Mouse (Mus musculus): ENCODE measurements around the gene Kif11. TPM values are rescaled to one million over a fixed set of nuclear protein-coding genes. Genes with fewer than 3 reads are reported as not detected.
A peak's percentile ranks its signal among the peaks of the same experiment; 100 is the strongest.

The Kif11 gene
- polyA plus RNA-seq, 1 experiment from 2014 or later: 36.3 TPM

DNA sequence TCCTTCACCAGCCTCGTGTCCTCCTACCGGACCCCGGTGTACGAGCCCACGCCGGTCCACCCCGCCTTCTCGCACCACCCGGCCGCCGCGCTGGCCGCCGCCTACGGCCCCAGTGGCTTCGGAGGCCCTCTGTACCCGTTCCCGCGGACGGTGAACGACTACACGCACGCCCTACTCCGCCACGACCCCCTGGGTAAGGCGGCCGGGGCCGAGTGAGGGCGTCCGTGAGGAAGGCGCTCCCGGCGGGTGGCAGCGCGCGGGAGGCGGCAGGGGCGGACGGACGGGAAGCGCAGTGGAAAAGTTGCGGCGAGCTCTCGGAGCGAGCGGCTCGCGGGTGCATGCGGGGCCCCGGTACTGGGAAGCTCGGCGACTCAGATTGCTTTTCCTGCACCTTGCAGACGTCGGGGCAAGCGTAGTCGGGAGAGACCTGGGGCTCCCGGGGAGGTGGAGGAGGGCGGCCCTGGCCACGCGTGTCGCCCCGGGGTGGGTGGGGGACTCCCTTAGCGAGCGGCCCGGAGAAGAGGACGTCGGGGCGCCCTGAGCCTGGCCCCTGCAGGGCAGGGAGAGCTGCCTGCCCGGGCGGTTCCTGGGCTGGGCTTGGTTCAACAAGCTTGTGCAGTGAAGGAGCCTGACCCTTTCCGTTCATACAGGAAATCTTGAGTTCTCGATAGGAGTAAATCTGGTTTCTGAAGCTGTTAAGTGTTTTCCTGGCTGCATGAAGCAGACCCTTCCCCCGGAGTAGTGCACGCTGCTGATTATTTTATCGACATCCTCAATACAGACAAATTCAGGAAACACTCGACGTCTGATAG is 59.0 kb downstream of the Kif11 start:
- Histone ChIP-seq H3K27ac (replicated peaks) (peak overlapping the region; percentile 12; the same call in 1 of the 2 replicates), H3K36me3 (no peaks in the 10 kb centered on the region), H3K4me1 (peaks cover 16% of the 10 kb centered on the region), H3K9ac (replicated peaks) (no peak overlapping the region), H3K4me2 (replicated peaks) (peak overlapping the region; percentile 48), H3K4me3 (peak overlapping the region; percentile 41), H3K27me3 (peaks cover 91% of the 10 kb centered on the region), H3K9me3 (no peaks in the 10 kb centered on the region)
- WGBS: under 1% methylated on average over 77 of the region's 77 CpGs
- ATAC-seq (replicated peaks): peak; percentile 17; the same call in 1 of the 2 replicates

DNA sequence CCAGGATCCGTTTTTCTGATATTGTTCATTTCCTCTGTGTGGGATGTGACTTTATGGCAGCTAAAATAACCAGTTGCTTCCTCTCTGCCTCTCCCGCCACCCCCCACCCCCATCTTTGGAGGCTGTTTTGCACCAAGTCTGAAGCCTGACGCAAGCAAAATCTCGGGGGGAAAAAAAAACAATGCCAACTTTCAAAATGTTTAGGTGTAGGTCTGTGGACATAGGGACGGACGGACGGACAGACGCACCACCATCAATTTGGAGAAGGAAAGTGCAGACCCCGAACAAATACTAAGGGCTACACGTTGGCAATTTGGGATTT is 59.6 kb downstream of the Kif11 start:
- Histone ChIP-seq H3K4me3 (peak overlapping the region; percentile 41; the same call in 1 of the 2 replicates), H3K4me1 (peaks cover 16% of the 10 kb centered on the region), H3K9ac (replicated peaks) (no peak overlapping the region), H3K27ac (replicated peaks) (no peak overlapping the region), H3K27me3 (peaks cover 86% of the 10 kb centered on the region), H3K9me3 (no peaks in the 10 kb centered on the region), H3K36me3 (no peaks in the 10 kb centered on the region), H3K4me2 (replicated peaks) (no peak overlapping the region)
- WGBS: 3% methylated on average over 10 of the region's 10 CpGs
- no peak for ATAC-seq (replicated peaks)

DNA sequence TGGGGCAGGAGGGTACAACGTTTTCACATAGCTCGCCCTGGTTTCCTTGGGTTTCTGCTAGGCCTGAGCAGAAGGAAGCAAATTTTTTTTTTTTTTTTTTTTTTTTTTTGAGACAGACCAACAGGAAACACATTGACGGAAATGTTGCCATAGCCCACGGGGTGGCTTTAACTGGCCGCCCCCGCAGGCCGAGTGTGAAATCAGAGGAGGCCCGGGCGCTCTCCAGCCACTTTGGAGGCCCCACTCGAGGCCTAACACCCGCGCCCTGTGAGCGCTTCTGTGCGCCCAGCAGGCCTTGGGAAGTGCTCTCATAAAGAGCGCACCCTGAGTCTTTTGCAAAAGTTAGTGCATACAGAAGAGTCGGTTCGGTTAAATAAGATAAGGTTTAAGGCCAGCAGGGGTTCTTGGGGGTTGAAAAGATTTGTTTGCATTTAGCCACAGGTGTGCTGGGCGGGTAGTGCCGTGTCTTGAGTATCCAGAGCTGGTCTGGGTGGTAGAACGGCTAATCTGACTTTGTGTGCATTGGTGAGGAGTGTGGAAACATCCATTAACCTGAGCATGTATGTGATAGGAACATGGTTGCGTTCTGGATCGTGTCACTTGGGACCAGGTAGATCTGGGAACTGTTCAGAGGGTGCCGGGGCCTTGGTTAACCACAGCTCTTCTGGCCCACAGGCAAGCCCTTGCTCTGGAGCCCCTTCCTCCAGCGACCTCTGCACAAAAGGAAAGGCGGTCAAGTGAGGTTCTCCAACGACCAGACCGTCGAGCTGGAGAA is 60.5 kb downstream of the Kif11 start:
- Histone ChIP-seq H3K9me3 (no peaks in the 10 kb centered on the region), H3K4me3 (no peak overlapping the region), H3K4me2 (replicated peaks) (no peak overlapping the region), H3K4me1 (peaks cover 16% of the 10 kb centered on the region), H3K36me3 (no peaks in the 10 kb centered on the region), H3K9ac (replicated peaks) (no peak overlapping the region), H3K27me3 (peaks cover 84% of the 10 kb centered on the region), H3K27ac (replicated peaks) (no peak overlapping the region)
- 6% methylated on average over 28 of the region's 28 CpGs for WGBS
- no peak for ATAC-seq (replicated peaks)

- Histone ChIP-seq H3K4me3 (no peak overlapping the region), H3K27me3 (peaks cover 82% of the 10 kb centered on the region), H3K27ac (replicated peaks) (no peak overlapping the region), H3K9ac (replicated peaks) (no peak overlapping the region), H3K4me2 (replicated peaks) (no peak overlapping the region), H3K4me1 (peaks cover 16% of the 10 kb centered on the region), H3K36me3 (no peaks in the 10 kb centered on the region), H3K9me3 (no peaks in the 10 kb centered on the region)
- ATAC-seq (replicated peaks): no peak
- 6% methylated on average over 14 of the region's 14 CpGs for WGBS
Observed at GRCm38 (mm10) chr19:37437289-37437606, 61.0 kb downstream of the Kif11 start.

GRCm38 (mm10) chr19:37440181-37440580 is 64.0 kb downstream of the Kif11 start:
- Histone ChIP-seq H3K9ac (replicated peaks) (no peak overlapping the region), H3K27ac (replicated peaks) (no peak overlapping the region), H3K9me3 (no peaks in the 10 kb centered on the region), H3K4me3 (no peak overlapping the region), H3K4me2 (replicated peaks) (no peak overlapping the region), H3K27me3 (peaks cover 54% of the 10 kb centered on the region), H3K4me1 (peaks cover 6% of the 10 kb centered on the region), H3K36me3 (no peaks in the 10 kb centered on the region)
- WGBS: 74% methylated on average over 4 of the region's 4 CpGs
- no peak for ATAC-seq (replicated peaks)

DNA sequence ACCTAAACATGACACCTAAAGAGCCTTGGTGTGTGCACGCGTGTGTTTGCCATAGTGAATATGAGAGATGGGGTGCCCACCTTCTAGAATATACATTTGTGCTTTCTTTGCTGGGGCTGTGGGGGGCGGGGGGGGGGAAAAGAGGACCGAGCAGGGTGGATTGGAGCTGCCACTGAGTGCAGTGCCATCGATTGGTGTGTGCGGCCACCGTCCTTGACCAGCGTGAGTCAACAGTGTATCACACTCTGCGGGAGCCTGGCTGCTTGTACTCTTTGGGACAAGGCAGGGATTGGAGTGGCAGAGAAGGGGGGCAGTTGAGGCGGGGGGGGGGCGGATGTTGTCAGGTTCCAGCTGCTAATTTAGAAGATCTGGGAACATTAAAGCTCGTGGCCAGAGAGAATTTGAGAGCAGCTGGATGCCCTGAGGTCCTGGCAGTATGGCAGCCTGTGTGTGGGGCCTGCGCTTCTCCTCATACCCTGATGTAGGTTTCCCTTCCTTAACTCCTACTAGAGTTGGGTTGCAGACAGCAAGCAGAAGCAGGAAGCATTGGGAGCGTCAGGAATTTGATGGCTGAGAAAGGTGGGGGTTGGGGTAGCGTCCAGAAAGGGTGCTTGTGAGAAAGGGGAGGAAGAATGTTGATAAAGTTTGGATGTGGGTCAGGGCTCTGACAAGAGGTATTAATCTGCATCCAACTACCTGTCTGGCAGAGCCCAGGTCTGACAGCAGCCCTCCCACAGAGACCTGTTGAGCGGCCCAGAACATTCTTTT is 64.7 kb downstream of the Kif11 start:
- H3K4me2 ChIP-seq (replicated peaks): no peak overlapping the region
- H3K9me3 ChIP-seq: no peaks in the 10 kb centered on the region
- H3K27me3 ChIP-seq: peaks cover 47% of the 10 kb centered on the region
- H3K9ac ChIP-seq (replicated peaks): no peak overlapping the region
- H3K4me1 ChIP-seq: no peaks in the 10 kb centered on the region
- H3K36me3 ChIP-seq: no peaks in the 10 kb centered on the region
- no peak for ATAC-seq (replicated peaks)
- no peak overlapping the region for H3K4me3 ChIP-seq
- H3K27ac ChIP-seq (replicated peaks): no peak overlapping the region
- 75% methylated on average over 16 of the region's 16 CpGs for WGBS

DNA sequence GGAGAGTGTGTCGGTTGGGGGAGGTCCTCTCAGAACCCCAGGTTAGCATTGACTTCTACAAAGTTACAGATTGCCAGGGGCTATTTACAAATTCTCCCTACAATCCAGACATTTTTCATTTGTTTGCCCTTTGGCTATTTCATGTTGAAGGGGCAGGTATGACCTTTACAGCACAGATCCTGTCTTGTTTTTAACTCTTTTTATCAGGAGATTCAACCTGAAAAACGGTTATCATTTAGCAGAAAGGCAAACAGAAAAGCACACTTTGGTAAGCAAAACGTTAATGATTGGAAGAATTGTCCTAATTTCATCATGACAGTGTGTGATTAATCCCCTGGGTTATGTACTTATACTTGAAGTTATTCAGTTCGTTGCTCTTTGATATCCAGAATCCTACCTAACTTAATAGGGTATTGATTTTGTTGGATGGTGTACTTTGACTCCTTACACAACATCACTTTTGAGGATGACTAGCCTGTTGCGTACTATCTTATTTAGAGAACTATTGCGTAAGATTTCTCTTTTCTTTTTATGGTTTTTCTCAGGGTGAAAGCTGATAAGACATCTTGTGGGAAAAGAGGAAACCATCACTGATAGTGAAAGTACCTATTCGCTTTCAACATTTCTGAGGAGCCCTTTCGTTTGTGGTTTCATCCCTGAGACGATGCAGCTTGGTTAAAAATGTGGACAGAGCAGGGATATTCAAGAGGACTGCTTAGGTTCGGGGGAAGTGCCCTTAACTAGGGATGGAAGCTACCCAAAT is 66.5 kb downstream of the Kif11 start:
- Histone ChIP-seq H3K9me3 (no peaks in the 10 kb centered on the region), H3K4me2 (replicated peaks) (no peak overlapping the region), H3K9ac (replicated peaks) (no peak overlapping the region), H3K27me3 (peaks cover 29% of the 10 kb centered on the region), H3K27ac (replicated peaks) (no peak overlapping the region), H3K4me1 (no peaks in the 10 kb centered on the region), H3K36me3 (no peaks in the 10 kb centered on the region), H3K4me3 (no peak overlapping the region)
- WGBS: 81% methylated on average over 10 of the region's 10 CpGs
- no peak for ATAC-seq (replicated peaks)

DNA sequence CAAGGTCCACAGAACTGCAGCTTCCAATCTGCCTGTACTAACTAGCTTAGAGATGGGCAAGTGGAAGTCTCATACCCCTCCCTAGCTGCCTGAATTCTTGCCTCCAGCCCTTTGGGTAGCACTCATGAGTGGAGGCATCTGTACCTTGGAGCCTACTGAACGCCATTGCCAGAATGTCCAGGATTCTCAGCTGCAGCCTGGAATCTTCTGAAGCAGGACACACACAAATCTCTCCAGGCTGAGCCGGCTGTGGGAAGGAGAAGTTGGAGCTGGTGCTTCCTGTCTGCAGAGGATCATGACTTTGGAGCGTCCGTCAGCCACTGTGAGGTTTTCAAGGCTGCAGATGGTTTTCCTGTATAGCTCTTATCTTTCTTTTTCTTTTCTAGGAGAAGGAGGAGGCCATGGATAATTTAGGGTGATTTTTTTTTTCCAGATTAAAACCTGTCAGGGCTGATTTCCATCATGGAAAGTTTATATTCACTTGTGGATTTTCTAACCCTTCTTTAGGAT is 67.5 kb downstream of the Kif11 start:
- H3K27me3 ChIP-seq: peaks cover 22% of the 10 kb centered on the region
- H3K9ac ChIP-seq (replicated peaks): no peak overlapping the region
- H3K4me1 ChIP-seq: no peaks in the 10 kb centered on the region
- no peak for ATAC-seq (replicated peaks)
- no peaks in the 10 kb centered on the region for H3K9me3 ChIP-seq
- 88% methylated on average over 4 of the region's 4 CpGs for WGBS
- H3K4me3 ChIP-seq: no peak overlapping the region
- H3K4me2 ChIP-seq (replicated peaks): no peak overlapping the region
- no peaks in the 10 kb centered on the region for H3K36me3 ChIP-seq
- no peak overlapping the region for H3K27ac ChIP-seq (replicated peaks)

- Histone ChIP-seq H3K4me1 (no peaks in the 10 kb centered on the region), H3K27me3 (no peaks in the 10 kb centered on the region), H3K9ac (replicated peaks) (no peak overlapping the region), H3K9me3 (no peaks in the 10 kb centered on the region), H3K27ac (replicated peaks) (no peak overlapping the region), H3K36me3 (no peaks in the 10 kb centered on the region), H3K4me2 (replicated peaks) (no peak overlapping the region), H3K4me3 (no peak overlapping the region)
- no peak for ATAC-seq (replicated peaks)
- 80% methylated on average over 5 of the region's 5 CpGs for WGBS
Observed at GRCm38 (mm10) chr19:37448212-37448611, 72.0 kb downstream of the Kif11 start.

DNA sequence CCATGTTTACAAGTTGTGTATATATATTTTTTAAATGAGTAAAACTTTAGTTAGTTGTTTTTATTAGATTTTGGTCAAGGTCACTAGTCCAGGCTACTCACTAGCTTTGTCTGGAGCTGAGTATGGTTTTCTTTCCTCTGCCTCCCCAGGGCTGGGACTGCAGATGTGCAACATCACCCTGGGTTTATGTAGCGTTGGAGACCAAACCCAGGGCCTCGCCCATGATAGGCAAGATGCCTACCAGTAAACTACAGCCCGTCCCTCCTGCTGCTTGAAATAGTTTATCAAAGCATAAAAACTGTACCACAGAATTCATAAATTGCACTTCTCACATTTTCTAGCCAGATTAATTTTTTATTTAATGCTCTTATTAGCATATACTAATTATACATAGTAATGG is 73.0 kb downstream of the Kif11 start:
- Histone ChIP-seq H3K4me2 (replicated peaks) (no peak overlapping the region), H3K4me1 (no peaks in the 10 kb centered on the region), H3K4me3 (no peak overlapping the region), H3K27ac (replicated peaks) (no peak overlapping the region), H3K27me3 (no peaks in the 10 kb centered on the region), H3K9ac (replicated peaks) (no peak overlapping the region), H3K9me3 (no peaks in the 10 kb centered on the region), H3K36me3 (no peaks in the 10 kb centered on the region)
- WGBS: 92% methylated on average over 3 of the region's 3 CpGs
- no peak for ATAC-seq (replicated peaks)

- Histone ChIP-seq H3K9me3 (no peaks in the 10 kb centered on the region), H3K36me3 (no peaks in the 10 kb centered on the region), H3K4me2 (replicated peaks) (no peak overlapping the region), H3K4me1 (no peaks in the 10 kb centered on the region), H3K27ac (replicated peaks) (no peak overlapping the region), H3K4me3 (no peak overlapping the region), H3K9ac (replicated peaks) (no peak overlapping the region), H3K27me3 (no peaks in the 10 kb centered on the region)
- no peak for ATAC-seq (replicated peaks)
- WGBS: 95% methylated on average over 2 of the region's 2 CpGs
Observed at GRCm38 (mm10) chr19:37455528-37455927, 79.3 kb downstream of the Kif11 start.
